Mouse (Mus musculus): ENCODE measurements around the gene Snd1. TPM values are rescaled to one million over a fixed set of nuclear protein-coding genes. Genes with fewer than 3 reads are reported as not detected.

Snd1 gene
- polyA plus RNA-seq, 1 experiment from 2014 or later = 138 TPM

DNA sequence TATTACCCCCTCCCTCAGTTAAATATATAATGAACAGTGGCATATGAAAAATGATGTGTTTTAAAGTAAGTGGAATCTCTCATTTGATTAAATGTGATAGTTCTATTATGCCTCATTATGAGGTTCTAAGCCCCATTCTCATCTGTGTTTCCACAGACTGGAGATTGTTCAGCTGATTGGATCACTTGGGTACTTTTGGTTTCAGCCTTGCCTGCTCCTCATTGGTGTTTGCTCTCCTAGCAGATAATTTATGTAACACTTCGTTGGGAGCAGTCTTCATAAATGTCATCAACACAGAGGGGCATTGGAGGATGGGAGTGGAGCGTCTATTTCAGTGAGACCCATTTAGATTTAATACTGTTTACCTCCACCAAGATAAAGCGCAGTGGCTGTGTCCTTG, 118.8 kb downstream of the Snd1 start:
- Histone ChIP-seq H3K9me3 (replicated peaks) (no peaks in the 10 kb centered on the region), H3K4me1 (no peaks in the 10 kb centered on the region), H3K27ac (no peak overlapping the region), H3K27me3 (ENCODE audit: low read depth, poor library complexity, severe bottlenecking) (no peaks in the 10 kb centered on the region), H3K4me3 (no peak overlapping the region), H3K36me3 (peaks cover 12% of the 10 kb centered on the region)
- 92% methylated on average over 3 of the region's 3 CpGs for WGBS
- DNase-seq (ENCODE audit: low spot score) = no peak

- DNase-seq (ENCODE audit: low spot score) = no peak
- H3K9me3 ChIP-seq (replicated peaks) = no peaks in the 10 kb centered on the region
- no peaks in the 10 kb centered on the region for H3K27me3 ChIP-seq (ENCODE audit: low read depth, poor library complexity, severe bottlenecking)
- H3K4me3 ChIP-seq = no peak overlapping the region
- WGBS = 96% methylated on average over 4 of the region's 4 CpGs
- H3K36me3 ChIP-seq = peaks cover 12% of the 10 kb centered on the region
- H3K27ac ChIP-seq = no peak overlapping the region
- H3K4me1 ChIP-seq = no peaks in the 10 kb centered on the region
Measured at GRCm38 (mm10) chr6:28594759-28595158, 119.8 kb downstream of the Snd1 start.

- Histone ChIP-seq H3K36me3 (peaks cover 10% of the 10 kb centered on the region), H3K27ac (no peak overlapping the region), H3K9me3 (replicated peaks) (no peaks in the 10 kb centered on the region), H3K4me1 (no peaks in the 10 kb centered on the region), H3K27me3 (ENCODE audit: low read depth, poor library complexity, severe bottlenecking) (no peaks in the 10 kb centered on the region), H3K4me3 (no peak overlapping the region)
- WGBS = 93% methylated on average over 1 of the region's 1 CpGs
- no peak for DNase-seq (ENCODE audit: low spot score)
Measured at GRCm38 (mm10) chr6:28595231-28595630, 120.3 kb downstream of the Snd1 start.

DNA sequence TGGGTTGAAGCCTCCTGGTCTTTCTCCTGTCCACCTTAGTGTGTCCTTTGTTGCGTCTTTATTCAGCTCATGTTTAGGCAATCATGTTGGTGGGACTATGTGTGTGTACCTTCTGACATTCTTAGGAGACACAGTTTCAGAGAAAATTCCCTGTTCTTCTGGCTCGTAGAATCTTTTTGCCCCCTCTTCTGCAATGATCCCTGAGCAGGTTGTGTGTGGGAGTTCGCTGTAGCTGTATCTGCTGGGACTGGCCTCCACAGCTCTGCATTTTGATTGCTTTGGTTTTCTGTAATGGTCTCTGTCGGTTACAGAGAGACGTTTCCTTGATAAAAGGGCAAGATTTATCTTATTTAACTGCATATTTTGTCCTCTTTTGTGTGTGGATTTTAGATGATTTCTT, 122.3 kb downstream of the Snd1 start:
- Histone ChIP-seq H3K4me1 (no peaks in the 10 kb centered on the region), H3K4me3 (no peak overlapping the region), H3K9me3 (replicated peaks) (no peaks in the 10 kb centered on the region), H3K36me3 (no peaks in the 10 kb centered on the region), H3K27me3 (ENCODE audit: low read depth, poor library complexity, severe bottlenecking) (no peaks in the 10 kb centered on the region), H3K27ac (no peak overlapping the region)
- 93% methylated on average over 5 of the region's 5 CpGs for WGBS
- no peak for DNase-seq (ENCODE audit: low spot score)

DNA sequence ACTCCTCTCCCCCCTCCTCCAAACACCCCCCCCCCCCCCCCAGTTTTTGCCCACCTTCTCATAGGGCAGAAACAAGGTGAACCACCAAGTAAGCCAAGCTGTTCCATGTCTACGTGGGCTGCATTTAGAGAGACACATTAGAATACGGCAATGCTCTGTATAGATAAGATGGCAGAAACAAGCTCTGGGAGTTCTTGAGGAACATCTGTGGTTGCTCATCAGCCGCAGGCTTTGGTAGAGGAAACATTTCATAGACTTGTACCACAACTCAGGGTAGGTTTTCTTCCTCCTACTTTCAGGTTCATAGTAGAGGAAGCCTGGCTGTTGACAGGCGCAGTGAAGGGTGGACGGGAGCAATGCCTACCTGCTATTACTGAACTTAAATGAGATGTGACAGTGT, 124.2 kb downstream of the Snd1 start:
- DNase-seq (ENCODE audit: low spot score) = no peak
- no peaks in the 10 kb centered on the region for H3K9me3 ChIP-seq (replicated peaks)
- H3K27ac ChIP-seq = no peak overlapping the region
- H3K4me1 ChIP-seq = no peaks in the 10 kb centered on the region
- no peak overlapping the region for H3K4me3 ChIP-seq
- WGBS = 86% methylated on average over 5 of the region's 5 CpGs
- no peaks in the 10 kb centered on the region for H3K36me3 ChIP-seq
- H3K27me3 ChIP-seq (ENCODE audit: low read depth, poor library complexity, severe bottlenecking) = no peaks in the 10 kb centered on the region

- Histone ChIP-seq H3K4me3 (no peak overlapping the region), H3K36me3 (no peaks in the 10 kb centered on the region), H3K9me3 (replicated peaks) (no peaks in the 10 kb centered on the region), H3K4me1 (no peaks in the 10 kb centered on the region), H3K27me3 (ENCODE audit: low read depth, poor library complexity, severe bottlenecking) (no peaks in the 10 kb centered on the region), H3K27ac (no peak overlapping the region)
- DNase-seq (ENCODE audit: low spot score) = no peak
Measured at GRCm38 (mm10) chr6:28600404-28600803, 125.5 kb downstream of the Snd1 start.

DNA sequence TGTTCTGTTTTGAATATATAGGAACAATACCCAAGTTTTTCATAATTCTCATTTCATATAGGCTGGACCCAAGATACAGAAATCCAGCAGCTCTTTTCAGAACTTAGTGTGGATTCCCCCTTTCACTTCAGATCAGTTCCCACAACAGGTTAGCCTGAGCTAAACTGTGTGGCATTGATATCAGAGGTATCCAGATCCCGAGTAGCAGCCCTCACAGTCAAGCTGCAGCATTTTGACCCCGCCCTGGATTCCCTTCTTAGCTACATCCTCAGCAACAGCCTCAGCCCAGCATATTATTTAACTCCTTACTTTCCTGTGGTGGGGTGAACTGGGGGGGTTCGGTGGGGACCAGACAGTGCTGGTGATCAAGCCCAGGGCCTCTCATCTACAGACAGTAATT, 128.5 kb downstream of the Snd1 start:
- DNase-seq (ENCODE audit: low spot score) = no peak
- Histone ChIP-seq H3K9me3 (replicated peaks) (no peaks in the 10 kb centered on the region), H3K4me3 (no peak overlapping the region), H3K36me3 (no peaks in the 10 kb centered on the region), H3K27me3 (ENCODE audit: low read depth, poor library complexity, severe bottlenecking) (no peaks in the 10 kb centered on the region), H3K27ac (no peak overlapping the region), H3K4me1 (no peaks in the 10 kb centered on the region)
- 80% methylated on average over 3 of the region's 3 CpGs for whole genome bisulfite sequencing

GRCm38 (mm10) chr6:28603823-28604222, 128.9 kb downstream of the Snd1 start:
- WGBS = 82% methylated on average over 3 of the region's 3 CpGs
- no peaks in the 10 kb centered on the region for H3K27me3 ChIP-seq (ENCODE audit: low read depth, poor library complexity, severe bottlenecking)
- H3K36me3 ChIP-seq = no peaks in the 10 kb centered on the region
- no peak overlapping the region for H3K27ac ChIP-seq
- DNase-seq (ENCODE audit: low spot score) = no peak
- no peaks in the 10 kb centered on the region for H3K9me3 ChIP-seq (replicated peaks)
- no peaks in the 10 kb centered on the region for H3K4me1 ChIP-seq
- no peak overlapping the region for H3K4me3 ChIP-seq

GRCm38 (mm10) chr6:28609291-28609690, 134.4 kb downstream of the Snd1 start:
- WGBS = 90% methylated on average over 4 of the region's 4 CpGs
- no peaks in the 10 kb centered on the region for H3K27me3 ChIP-seq (ENCODE audit: low read depth, poor library complexity, severe bottlenecking)
- H3K4me1 ChIP-seq = no peaks in the 10 kb centered on the region
- H3K27ac ChIP-seq = no peak overlapping the region
- DNase-seq (ENCODE audit: low spot score) = no peak
- H3K9me3 ChIP-seq (replicated peaks) = no peaks in the 10 kb centered on the region
- no peak overlapping the region for H3K4me3 ChIP-seq
- H3K36me3 ChIP-seq = no peaks in the 10 kb centered on the region

GRCm38 (mm10) chr6:28610127-28610526, 135.2 kb downstream of the Snd1 start:
- 94% methylated on average over 1 of the region's 1 CpGs for WGBS
- Histone ChIP-seq H3K36me3 (no peaks in the 10 kb centered on the region), H3K27ac (no peak overlapping the region), H3K4me3 (no peak overlapping the region), H3K27me3 (ENCODE audit: low read depth, poor library complexity, severe bottlenecking) (no peaks in the 10 kb centered on the region), H3K9me3 (replicated peaks) (no peaks in the 10 kb centered on the region), H3K4me1 (no peaks in the 10 kb centered on the region)
- DNase-seq (ENCODE audit: low spot score) = no peak

- WGBS = 89% methylated on average over 4 of the region's 4 CpGs
- no peak overlapping the region for H3K4me3 ChIP-seq
- 0 out of 2 replicates have a peak, but pooled peaks cover 2% of the 10 kb centered on the region for H3K4me1 ChIP-seq
- H3K36me3 ChIP-seq = no peaks in the 10 kb centered on the region
- DNase-seq (ENCODE audit: low spot score) = no peak
- no peak overlapping the region for H3K27ac ChIP-seq
- H3K9me3 ChIP-seq (replicated peaks) = no peaks in the 10 kb centered on the region
- no peaks in the 10 kb centered on the region for H3K27me3 ChIP-seq (ENCODE audit: low read depth, poor library complexity, severe bottlenecking)
Measured at GRCm38 (mm10) chr6:28613441-28613840, 138.5 kb downstream of the Snd1 start.

DNA sequence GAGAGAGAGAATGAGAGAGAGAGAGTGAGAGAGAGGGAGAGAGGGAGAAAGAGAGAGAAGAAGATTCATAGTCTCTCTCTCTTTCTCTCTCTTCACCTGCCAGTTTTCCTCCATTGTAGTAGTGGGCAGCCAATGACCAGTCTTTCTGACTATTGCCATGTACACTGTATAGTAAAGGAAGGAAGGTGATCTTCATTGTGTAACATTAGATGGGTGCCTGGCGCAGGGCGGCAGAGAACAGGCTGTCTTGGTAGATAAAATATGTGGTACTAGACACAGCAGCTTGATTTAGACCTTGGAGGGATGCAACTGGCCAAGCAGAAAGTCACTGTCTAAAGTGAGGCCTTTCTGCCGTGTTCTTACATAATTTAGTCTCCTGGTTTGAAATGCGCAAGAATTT, 139.9 kb downstream of the Snd1 start:
- no peaks in the 10 kb centered on the region for H3K27me3 ChIP-seq (ENCODE audit: low read depth, poor library complexity, severe bottlenecking)
- WGBS = 95% methylated on average over 4 of the region's 4 CpGs
- H3K27ac ChIP-seq = no peak overlapping the region
- H3K9me3 ChIP-seq (replicated peaks) = no peaks in the 10 kb centered on the region
- no peak for DNase-seq (ENCODE audit: low spot score)
- 0 out of 2 replicates have a peak, but pooled peaks cover 2% of the 10 kb centered on the region for H3K4me1 ChIP-seq
- no peak overlapping the region for H3K4me3 ChIP-seq
- no peaks in the 10 kb centered on the region for H3K36me3 ChIP-seq

DNA sequence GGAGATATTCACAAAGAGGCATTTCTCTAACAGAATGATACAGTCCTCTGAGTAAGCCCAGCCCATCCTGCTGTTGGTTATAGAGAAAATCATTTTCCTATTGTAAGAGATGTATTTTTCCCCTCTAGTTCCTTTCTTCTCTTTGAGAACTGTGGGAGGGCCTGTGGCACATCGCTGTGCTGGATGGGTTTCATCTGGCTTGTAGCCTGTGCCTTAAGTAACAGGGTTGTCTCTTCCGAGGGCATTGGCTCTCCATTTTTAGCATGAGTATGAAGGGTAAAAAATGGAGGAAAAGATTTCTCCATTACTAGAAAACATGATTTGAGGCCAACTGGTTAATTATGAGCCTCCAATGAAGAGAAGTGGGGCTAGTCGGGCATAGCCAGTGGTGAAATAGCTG, 140.5 kb downstream of the Snd1 start:
- H3K4me3 ChIP-seq = no peak overlapping the region
- H3K27ac ChIP-seq = no peak overlapping the region
- no peaks in the 10 kb centered on the region for H3K36me3 ChIP-seq
- DNase-seq (ENCODE audit: low spot score) = no peak
- WGBS = 91% methylated on average over 3 of the region's 3 CpGs
- H3K9me3 ChIP-seq (replicated peaks) = no peaks in the 10 kb centered on the region
- H3K27me3 ChIP-seq (ENCODE audit: low read depth, poor library complexity, severe bottlenecking) = no peaks in the 10 kb centered on the region
- 0 out of 2 replicates have a peak, but pooled peaks cover 2% of the 10 kb centered on the region for H3K4me1 ChIP-seq

DNA sequence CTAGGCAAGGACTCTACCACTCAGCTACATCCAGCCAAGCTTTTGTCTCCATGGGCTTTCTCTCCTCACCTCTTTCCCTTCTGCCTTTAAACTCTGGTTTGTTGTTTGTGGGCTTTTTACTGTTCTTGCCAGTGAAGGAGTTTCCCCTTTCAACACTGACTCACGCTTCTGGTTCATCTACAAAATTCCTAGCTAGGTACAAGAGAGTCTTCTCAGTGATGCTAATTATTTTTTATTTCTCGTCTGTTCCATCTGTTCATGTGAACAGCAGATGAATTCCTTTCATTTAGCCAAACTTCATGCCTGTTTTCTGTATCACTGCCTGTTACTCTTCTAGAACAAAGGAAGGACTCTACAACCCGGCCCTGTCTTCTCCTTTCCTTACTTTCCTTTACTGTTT, 141.0 kb downstream of the Snd1 start:
- no peaks in the 10 kb centered on the region for H3K27me3 ChIP-seq (ENCODE audit: low read depth, poor library complexity, severe bottlenecking)
- no peak overlapping the region for H3K4me3 ChIP-seq
- H3K27ac ChIP-seq = no peak overlapping the region
- no peaks in the 10 kb centered on the region for H3K36me3 ChIP-seq
- H3K4me1 ChIP-seq = 0 out of 2 replicates have a peak, but pooled peaks cover 2% of the 10 kb centered on the region
- DNase-seq (ENCODE audit: low spot score) = no peak
- WGBS = 77% methylated on average over 3 of the region's 3 CpGs
- no peaks in the 10 kb centered on the region for H3K9me3 ChIP-seq (replicated peaks)
